Mouse (Mus musculus) kidney, postnatal 25 days (tissue): ENCODE measurements around the gene Chil3.
"Not testable (repeated sequence)": the region's sequence is repeated elsewhere in the genome, so short reads cannot be mapped to it uniquely, and the experiment has no call there.

ENCODE experiments used
- DNase-seq, 2 experiments: peaks; one replicate each; pipeline ENCODE4 v3.0.0; 2021; ENCODE audit warnings: mixed read lengths in 2 of 2

Gene Chil3

GRCm38 (mm10) chr3:106167464-106167863 is at the start of gene Chil3:
Chil3 (minus strand) TSS chr3:106167564.
- DNase-seq = no peak

GRCm38 (mm10) chr3:106198030-106198429 is 30.7 kb upstream of the Chil3 start:
- DNase-seq = not testable (repeated sequence)

DNA sequence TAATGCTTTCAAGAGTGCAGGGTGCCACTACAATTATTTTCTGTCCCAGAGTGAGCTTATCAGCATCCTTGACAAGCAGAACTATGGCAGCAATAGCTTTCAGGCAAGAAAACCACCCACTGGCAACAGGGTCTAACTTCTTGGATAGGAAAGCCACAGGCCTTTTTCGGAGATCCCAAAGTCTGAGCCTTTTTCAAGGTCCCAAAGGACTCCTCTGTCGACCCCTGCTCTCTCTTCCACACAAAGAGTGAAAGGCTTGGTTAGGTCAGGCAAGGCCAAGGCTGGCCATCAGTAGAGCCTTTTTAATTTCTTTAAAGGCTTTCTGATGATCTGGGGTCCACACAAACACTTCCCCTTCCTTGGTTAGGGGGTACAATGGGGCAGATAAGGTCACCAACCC is 29.9 kb upstream of the Chil3 start:
- not testable (repeated sequence) for DNase-seq

- DNase-seq = no peak
Measured at GRCm38 (mm10) chr3:106196276-106196675, 28.9 kb upstream of the Chil3 start.

- no peak for DNase-seq
Measured at GRCm38 (mm10) chr3:106195486-106195885, 28.1 kb upstream of the Chil3 start.

GRCm38 (mm10) chr3:106187991-106188390 is 20.6 kb upstream of the Chil3 start:
- no peak for DNase-seq

DNA sequence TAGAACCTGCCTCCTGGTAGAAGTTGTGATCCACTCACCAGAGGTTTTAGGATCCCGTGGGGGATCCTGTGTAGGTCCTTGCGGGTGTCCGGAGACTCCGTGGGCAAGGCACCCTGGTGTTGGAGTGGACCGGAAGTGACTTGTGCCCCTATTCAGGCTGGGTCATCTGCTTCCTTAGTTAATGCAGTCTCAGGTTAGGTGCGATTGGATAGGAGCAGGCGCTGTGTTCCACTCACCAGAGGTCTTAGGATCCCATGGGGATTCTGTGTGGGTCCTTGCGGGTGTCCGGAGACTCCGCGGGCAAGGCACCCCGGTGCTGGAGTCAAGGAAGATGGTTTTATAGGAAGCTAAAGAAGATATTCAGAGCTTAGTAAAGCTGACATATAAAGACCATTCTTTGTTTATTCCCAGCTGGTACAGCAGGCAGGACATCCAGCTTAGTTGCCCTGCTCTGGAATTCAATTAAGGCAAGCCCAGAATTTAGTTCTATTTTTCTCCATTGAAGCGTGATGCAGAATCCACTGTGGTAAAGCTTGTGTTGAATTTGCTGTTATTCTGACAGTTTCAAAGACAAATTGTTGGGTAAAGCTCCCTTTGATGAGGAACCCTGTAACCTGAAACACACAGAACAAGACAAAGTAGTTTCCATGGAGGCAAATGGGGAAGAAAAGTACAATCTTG is 10.3 kb upstream of the Chil3 start:
- DNase-seq = no peak

GRCm38 (mm10) chr3:106174971-106175370 is 7.6 kb upstream of the Chil3 start:
- not testable (repeated sequence) for DNase-seq

- DNase-seq = not testable (repeated sequence)
Measured at GRCm38 (mm10) chr3:106172506-106172905, 5.1 kb upstream of the Chil3 start.

DNA sequence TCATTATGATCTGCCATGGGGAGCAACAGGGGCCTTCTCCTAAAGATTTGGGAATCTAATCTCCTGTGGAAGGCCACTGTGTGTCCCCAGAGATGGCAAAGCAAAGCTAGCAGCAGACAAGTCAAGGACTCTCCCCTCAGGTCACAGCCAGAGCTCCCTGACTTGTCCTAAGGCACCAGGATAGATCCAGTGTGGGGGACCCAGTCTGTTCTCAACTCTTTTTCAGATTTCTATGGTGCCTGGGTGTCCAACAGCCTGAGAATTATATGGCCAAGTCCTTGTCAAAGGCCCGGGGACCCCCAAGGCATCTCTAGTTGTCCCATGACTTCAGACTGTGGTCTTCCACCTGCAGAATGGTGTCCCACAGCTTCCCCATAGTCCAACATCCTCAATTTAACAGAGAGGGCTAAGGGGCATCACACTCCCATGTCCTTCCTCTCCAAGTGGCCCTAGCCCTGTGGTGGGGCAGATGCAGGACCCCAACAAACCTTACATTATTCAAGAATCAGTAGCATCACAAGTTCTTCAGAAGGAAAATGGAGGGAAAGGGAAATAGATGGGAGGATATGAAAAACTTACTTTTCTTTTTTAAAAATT is 3.9 kb upstream of the Chil3 start:
- DNase-seq = no peak

DNA sequence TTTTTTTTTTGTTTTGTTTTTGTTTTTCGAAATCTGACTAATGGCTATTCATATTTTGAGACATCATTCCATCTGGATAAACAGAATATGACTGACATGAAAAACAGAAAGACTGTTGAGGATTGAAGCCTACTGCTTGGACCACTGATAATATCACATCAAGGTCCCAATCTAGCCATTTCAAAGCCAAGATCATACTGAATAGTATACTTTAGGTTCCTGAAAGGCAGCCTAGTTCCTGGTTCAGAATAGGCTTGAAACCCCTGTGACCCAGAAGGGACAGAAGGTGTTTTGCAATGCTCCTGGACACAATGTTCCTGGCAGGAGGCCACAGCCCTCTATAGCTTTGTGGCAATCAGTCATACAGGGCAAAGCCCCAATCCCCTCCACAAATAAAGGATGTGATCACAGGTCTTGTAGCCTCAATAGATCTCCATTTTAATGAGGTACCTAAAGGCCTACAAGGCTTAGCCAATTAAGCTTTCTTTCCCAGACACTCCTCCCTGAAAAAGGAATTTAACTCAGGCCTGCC is 3.2 kb upstream of the Chil3 start:
- DNase-seq = no peak

DNA sequence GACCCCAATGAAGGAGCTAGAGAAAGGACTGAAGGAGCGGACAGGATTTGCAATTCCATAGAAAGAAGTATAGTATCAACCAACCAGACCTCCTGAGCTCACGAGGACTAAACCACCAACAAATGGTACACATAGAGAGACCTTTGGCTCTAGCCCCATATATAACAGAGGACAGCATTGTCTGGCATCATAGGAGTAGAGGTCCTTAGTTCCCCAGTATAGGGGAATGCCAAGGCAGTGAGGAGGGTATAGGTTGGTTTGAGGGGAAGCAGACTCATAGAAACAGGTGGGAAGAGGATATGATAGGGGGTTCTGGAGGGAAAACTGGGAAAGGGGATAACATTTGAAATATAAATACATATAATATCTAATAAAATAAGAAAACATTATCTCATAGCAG is 13.0 kb downstream of the Chil3 start:
- DNase-seq = no peak

- DNase-seq = no peak
Measured at GRCm38 (mm10) chr3:106144081-106144480, 23.3 kb downstream of the Chil3 start.

GRCm38 (mm10) chr3:106131690-106132089 is 35.7 kb downstream of the Chil3 start:
- DNase-seq = no peak

GRCm38 (mm10) chr3:106128807-106129493 is 38.4 kb downstream of the Chil3 start:
- DNase-seq = no peak

- DNase-seq = no peak
Measured at GRCm38 (mm10) chr3:106126999-106127398, 40.4 kb downstream of the Chil3 start.

GRCm38 (mm10) chr3:106112929-106113328 is 54.4 kb downstream of the Chil3 start, which contains the start of gene Chia1:
Chia1 (plus strand) TSS chr3:106113229.
- DNase-seq = no peak
